Mouse (Mus musculus): ENCODE data around the gene Htr5a. TPM values are rescaled to one million over a fixed set of nuclear protein-coding genes. Genes with fewer than 3 reads are reported as not detected.

Gene Htr5a
- polyA plus RNA-seq, 1 experiment from 2014 or later, result 1.1 TPM

DNA sequence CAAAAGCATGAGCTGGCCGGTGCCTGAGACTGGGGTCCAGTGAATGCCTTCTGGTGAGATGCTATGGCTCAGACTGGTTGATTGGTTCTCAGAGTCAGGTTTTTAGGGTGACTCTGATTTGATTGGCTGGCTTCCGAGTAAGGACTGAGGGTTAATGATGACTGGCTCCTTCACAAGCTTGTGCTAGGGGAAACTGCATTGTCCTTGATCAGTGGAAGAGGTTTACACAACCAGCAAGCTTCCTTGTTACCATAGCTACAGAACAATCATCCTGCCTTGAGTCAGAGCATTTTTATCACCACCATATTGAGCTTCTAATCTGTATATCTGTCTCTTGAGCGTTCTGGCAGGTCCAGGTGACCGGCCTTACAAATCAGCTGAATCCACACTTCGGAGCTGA, 5.0 kb downstream of the Htr5a start:
- Histone ChIP-seq H3K4me1 (peaks cover 22% of the 10 kb centered on the region), H3K27ac (replicated peaks) (no peak overlapping the region), H3K27me3 (replicated peaks) (no peaks in the 10 kb centered on the region), H3K4me3 (replicated peaks) (no peak overlapping the region), H3K9ac (replicated peaks) (no peak overlapping the region), H3K4me2 (no peak overlapping the region), H3K36me3 (no peaks in the 10 kb centered on the region), H3K9me3 (replicated peaks) (no peaks in the 10 kb centered on the region)
- no peak for ATAC-seq (ENCODE audit: low FRiP score)
- WGBS, result 47% methylated on average over 5 of the region's 5 CpGs

DNA sequence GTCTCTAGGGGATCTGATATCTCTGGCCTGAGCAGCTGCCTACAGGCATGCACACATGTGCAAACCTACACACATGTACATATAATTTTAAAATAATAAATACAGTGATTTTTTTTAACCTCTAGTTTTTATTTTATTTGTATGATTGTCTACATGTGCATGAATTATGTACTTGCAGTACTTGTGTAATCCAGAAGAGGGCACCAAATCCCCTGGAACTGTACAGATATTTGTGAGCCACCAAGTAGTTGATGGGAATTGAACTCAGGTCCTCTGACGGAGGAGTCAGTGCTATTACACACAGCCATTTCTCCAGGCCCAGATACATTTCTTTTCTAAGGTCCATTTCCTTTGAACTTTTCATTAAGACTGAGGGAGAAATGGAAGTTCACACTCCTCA, 12.3 kb downstream of the Htr5a start:
- Histone ChIP-seq H3K9ac (replicated peaks) (no peak overlapping the region), H3K36me3 (no peaks in the 10 kb centered on the region), H3K4me1 (no peaks in the 10 kb centered on the region), H3K27me3 (replicated peaks) (no peaks in the 10 kb centered on the region), H3K4me2 (no peak overlapping the region), H3K9me3 (replicated peaks) (no peaks in the 10 kb centered on the region), H3K27ac (replicated peaks) (no peak overlapping the region), H3K4me3 (replicated peaks) (no peak overlapping the region)
- WGBS, result 53% methylated on average over 1 of the region's 1 CpGs
- ATAC-seq (ENCODE audit: low FRiP score), result no peak

DNA sequence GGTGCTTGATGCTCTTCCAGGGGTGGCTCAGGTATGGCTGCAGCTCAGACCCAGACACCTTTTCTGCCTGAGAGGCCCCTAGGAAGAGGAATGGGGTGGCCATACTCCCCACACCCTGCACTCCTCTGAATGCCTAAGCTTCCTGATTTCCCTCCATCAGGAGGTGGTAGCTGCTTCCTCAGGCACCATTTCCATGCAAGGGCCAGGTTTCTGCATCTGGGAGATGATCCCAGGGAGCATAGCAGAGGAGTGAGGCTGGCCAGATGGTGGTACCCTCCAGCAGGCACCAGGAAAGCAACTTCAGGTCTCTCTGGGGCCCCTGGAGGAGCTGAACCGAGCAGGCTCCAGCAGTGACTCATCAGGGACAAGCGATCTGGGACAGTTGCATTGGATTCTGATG, 13.8 kb downstream of the Htr5a start:
- no peak overlapping the region for H3K9ac ChIP-seq (replicated peaks)
- no peak overlapping the region for H3K4me2 ChIP-seq
- H3K27me3 ChIP-seq (replicated peaks), result no peaks in the 10 kb centered on the region
- no peaks in the 10 kb centered on the region for H3K9me3 ChIP-seq (replicated peaks)
- H3K4me1 ChIP-seq, result no peaks in the 10 kb centered on the region
- WGBS, result 78% methylated on average over 2 of the region's 2 CpGs
- no peaks in the 10 kb centered on the region for H3K36me3 ChIP-seq
- H3K4me3 ChIP-seq (replicated peaks), result no peak overlapping the region
- no peak for ATAC-seq (ENCODE audit: low FRiP score)
- H3K27ac ChIP-seq (replicated peaks), result no peak overlapping the region

DNA sequence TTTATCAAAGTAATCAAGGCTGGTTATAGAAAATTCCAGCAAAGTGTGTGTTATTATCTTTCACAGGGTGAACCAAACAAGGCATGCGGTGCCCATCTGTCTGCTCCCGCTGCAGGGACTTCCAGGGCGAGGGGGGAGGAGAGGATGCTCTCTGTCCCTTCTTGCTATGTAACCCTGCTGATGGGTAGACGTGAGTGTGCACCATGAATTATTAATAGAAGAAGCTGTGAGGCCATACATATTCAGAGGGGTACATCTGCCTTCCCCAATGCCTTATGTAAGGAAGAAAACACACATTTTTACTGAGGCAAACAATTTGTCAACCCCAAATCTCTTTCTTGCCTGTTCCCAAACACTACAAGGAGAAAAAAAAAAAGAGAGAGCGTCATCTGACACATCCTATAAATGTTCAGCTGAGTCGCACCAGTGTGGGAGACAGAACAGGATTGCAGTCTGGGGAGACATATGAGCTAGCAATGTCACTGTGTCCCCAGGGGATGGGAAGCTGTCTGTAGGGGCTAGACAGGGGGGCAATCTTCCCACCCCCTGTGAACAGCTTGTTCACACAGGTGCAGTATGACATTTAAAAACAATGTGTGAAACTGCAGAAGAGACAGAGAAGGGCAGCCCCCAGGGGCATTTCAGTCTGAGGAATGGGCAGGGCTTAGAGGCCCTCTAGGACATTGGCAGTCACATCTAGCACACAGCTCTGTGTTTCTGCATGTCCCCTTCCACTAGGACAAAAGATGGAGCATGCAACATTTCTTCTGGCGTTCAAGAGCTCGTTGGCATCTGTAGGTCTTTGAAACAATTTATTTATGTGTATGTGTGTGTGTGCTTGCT, 31.5 kb downstream of the Htr5a start:
- no peaks in the 10 kb centered on the region for H3K36me3 ChIP-seq
- H3K9ac ChIP-seq (replicated peaks), result no peak overlapping the region
- ATAC-seq (ENCODE audit: low FRiP score), result peak; percentile 88
- peaks cover 12% of the 10 kb centered on the region for H3K4me1 ChIP-seq
- H3K4me3 ChIP-seq (replicated peaks), result no peak overlapping the region
- no peaks in the 10 kb centered on the region for H3K9me3 ChIP-seq (replicated peaks)
- no peak overlapping the region for H3K4me2 ChIP-seq
- 21% methylated on average over 8 of the region's 8 CpGs for WGBS
- H3K27me3 ChIP-seq (replicated peaks), result no peaks in the 10 kb centered on the region
- peak overlapping the region; percentile 58 for H3K27ac ChIP-seq (replicated peaks)

DNA sequence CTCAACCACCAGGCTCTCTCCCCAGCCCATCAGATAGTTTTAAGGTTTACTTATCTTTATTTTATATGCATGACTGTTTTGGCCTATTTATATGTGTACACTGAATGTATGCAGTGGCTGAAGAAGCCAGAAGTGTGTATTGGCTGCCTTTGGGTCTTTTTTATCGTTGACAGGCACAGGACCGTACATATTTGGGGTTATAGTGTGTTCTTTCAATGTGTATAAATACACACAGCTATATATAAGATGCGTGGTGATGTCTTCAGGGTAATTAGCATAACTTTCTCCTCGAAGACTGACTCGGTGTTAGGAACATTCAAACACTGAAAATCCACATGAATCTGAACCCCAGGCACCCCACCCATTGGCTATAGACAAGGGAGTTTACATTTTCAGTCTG, 32.3 kb downstream of the Htr5a start:
- 81% methylated on average over 5 of the region's 5 CpGs for WGBS
- Histone ChIP-seq H3K4me1 (peaks cover 12% of the 10 kb centered on the region), H3K9ac (replicated peaks) (no peak overlapping the region), H3K4me3 (replicated peaks) (no peak overlapping the region), H3K27ac (replicated peaks) (peak overlapping the region; percentile 58; the same call in 1 of the 2 replicates), H3K4me2 (no peak overlapping the region), H3K9me3 (replicated peaks) (no peaks in the 10 kb centered on the region), H3K36me3 (no peaks in the 10 kb centered on the region), H3K27me3 (replicated peaks) (no peaks in the 10 kb centered on the region)
- ATAC-seq (ENCODE audit: low FRiP score), result no peak

DNA sequence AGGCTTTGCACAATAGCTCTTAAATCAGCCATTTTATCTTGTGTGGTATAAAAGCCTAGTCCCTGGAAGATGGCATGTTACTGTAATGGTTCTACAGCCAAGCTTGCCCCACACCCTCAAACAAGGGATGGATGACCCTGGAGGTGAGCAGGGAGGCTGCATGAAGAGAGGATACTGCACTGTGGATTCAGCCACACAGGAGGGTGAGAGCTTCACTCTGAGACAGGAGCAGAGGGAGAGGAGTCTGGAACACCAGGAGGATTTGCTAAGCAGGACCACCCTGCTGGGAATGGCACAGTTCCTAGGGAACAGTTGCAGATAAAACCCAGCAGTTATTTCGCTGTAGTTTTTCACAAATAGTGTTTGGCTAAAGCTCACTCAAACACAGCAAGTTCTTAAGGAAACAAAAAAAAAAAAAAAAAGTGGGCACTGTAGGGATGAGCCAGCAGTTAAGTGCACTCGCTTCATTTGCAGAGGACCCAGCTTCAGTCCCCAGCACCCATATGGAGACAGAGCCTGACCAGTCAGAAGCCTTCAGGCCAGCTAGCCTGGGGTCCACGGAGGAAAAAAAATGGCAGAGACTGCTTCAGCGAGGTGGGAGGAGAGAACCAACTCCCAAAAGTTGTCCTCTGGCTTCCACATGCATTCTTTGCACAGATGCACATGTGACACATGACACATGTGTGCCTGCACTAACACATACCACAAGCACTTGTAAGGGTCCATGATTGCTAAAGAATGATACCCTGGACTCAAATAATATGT, 33.6 kb downstream of the Htr5a start:
- no peaks in the 10 kb centered on the region for H3K9me3 ChIP-seq (replicated peaks)
- H3K4me1 ChIP-seq, result peaks cover 12% of the 10 kb centered on the region
- H3K36me3 ChIP-seq, result no peaks in the 10 kb centered on the region
- H3K4me2 ChIP-seq, result no peak overlapping the region
- H3K4me3 ChIP-seq (replicated peaks), result no peak overlapping the region
- no peak for ATAC-seq (ENCODE audit: low FRiP score)
- no peak overlapping the region for H3K27ac ChIP-seq (replicated peaks)
- no peak overlapping the region for H3K9ac ChIP-seq (replicated peaks)
- no peaks in the 10 kb centered on the region for H3K27me3 ChIP-seq (replicated peaks)
- 66% methylated on average over 4 of the region's 4 CpGs for WGBS

DNA sequence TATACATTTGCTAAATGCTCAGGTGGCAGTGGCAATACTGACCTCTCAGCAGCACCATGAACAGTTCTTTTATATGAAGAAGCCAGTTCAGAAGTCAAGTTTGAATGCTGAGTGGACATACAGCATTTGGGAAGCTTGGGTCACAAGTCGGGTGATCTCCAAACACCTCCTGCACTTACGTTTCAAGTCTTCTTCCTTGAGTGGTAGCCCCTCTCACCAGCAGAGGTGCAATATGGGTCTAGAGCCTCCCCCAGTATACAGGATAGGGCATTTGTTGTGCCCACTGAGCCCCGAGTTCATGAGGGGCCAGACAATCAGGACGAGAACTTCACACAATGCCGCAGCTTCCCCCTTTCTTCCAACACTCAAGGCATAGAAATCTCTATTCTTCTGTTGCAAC, 36.4 kb downstream of the Htr5a start:
- H3K4me3 ChIP-seq (replicated peaks), result no peak overlapping the region
- H3K27ac ChIP-seq (replicated peaks), result no peak overlapping the region
- no peak overlapping the region for H3K9ac ChIP-seq (replicated peaks)
- 88% methylated on average over 5 of the region's 5 CpGs for WGBS
- H3K4me2 ChIP-seq, result no peak overlapping the region
- no peaks in the 10 kb centered on the region for H3K36me3 ChIP-seq
- H3K27me3 ChIP-seq (replicated peaks), result no peaks in the 10 kb centered on the region
- peaks cover 7% of the 10 kb centered on the region for H3K4me1 ChIP-seq
- no peak for ATAC-seq (ENCODE audit: low FRiP score)
- no peaks in the 10 kb centered on the region for H3K9me3 ChIP-seq (replicated peaks)

DNA sequence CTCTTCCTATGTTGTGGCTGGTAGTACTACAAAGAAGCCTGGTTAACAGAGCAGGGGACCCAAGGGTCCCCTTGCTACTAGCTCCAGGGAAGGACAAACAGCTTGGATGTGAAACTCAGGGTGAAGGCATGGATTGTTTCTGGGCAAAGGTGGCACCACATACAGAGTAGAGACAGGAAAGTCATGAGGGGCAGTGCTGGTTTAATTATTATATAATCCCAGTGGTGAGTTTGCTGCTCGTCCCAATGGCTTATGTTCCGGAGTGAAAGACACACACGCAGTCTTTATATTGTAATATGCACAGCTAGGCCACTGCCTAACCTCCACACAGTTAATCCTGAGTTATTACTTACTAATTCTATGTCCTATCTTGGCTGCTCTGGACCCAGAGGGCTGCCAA, 37.8 kb downstream of the Htr5a start:
- WGBS, result 92% methylated on average over 3 of the region's 3 CpGs
- Histone ChIP-seq H3K4me1 (no peaks in the 10 kb centered on the region; the same call in 1 of the 2 replicates), H3K27ac (replicated peaks) (no peak overlapping the region), H3K4me3 (replicated peaks) (no peak overlapping the region), H3K27me3 (replicated peaks) (no peaks in the 10 kb centered on the region), H3K9me3 (replicated peaks) (no peaks in the 10 kb centered on the region), H3K4me2 (no peak overlapping the region), H3K9ac (replicated peaks) (no peak overlapping the region), H3K36me3 (no peaks in the 10 kb centered on the region)
- no peak for ATAC-seq (ENCODE audit: low FRiP score)

DNA sequence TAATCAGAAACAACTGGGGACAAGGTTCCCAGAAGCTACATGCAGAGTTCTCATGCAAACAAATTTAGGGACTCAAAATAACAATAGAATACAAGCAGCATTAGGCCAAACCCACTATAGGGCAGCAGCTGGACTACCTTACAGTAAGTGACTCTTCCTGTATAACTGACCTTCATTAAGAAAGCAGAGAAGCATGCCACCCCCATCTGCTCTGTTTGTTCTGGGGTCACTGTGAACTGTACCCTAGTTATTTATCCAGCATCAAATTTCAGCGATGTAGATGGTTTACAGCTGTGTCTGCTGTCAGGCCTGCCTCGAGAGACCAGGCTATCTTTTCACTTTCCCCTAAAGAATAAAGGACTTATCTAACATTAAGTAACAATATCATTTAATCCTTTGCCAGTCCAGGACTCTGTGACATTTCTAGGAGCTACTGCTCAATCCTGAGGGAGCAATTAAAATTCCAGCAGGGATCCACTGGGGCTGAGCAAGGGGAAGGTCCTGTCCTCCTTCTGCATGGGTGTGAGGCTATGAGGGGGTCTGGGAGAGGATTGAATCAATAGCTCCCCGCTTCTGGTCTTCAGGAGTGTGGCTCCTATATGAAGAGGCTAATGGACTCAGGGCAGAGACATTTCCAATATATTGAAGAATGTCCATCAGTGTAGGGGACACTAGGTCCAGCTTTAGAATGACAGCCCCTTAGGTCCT, 38.5 kb downstream of the Htr5a start:
- H3K4me1 ChIP-seq, result no peaks in the 10 kb centered on the region; the same call in 1 of the 2 replicates
- no peak for ATAC-seq (ENCODE audit: low FRiP score)
- H3K9ac ChIP-seq (replicated peaks), result no peak overlapping the region
- H3K36me3 ChIP-seq, result no peaks in the 10 kb centered on the region
- no peak overlapping the region for H3K27ac ChIP-seq (replicated peaks)
- H3K4me2 ChIP-seq, result no peak overlapping the region
- 66% methylated on average over 3 of the region's 3 CpGs for WGBS
- no peak overlapping the region for H3K4me3 ChIP-seq (replicated peaks)
- no peaks in the 10 kb centered on the region for H3K27me3 ChIP-seq (replicated peaks)
- no peaks in the 10 kb centered on the region for H3K9me3 ChIP-seq (replicated peaks)

DNA sequence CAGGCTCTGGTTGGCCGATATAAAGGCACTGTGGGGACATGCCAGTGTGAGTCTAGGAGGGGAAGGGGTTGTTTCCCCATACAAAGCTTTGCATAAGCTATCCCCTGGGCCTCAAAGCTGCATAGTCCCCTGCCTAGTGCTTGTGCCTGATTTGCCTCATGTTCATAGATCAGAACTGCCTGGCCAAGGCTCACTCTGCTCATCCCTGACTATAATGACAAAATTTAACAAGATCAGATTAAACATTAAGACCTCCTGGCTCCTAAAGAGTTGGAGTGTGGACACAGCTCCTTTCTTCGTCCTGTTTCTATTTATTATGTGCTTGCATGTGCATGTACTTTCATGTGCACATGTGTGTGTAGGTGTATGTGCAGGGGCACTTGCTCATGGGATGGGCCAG, 39.3 kb downstream of the Htr5a start:
- WGBS, result 89% methylated on average over 2 of the region's 2 CpGs
- Histone ChIP-seq H3K9ac (replicated peaks) (no peak overlapping the region), H3K27me3 (replicated peaks) (no peaks in the 10 kb centered on the region), H3K4me3 (replicated peaks) (no peak overlapping the region), H3K4me2 (no peak overlapping the region), H3K27ac (replicated peaks) (no peak overlapping the region), H3K36me3 (no peaks in the 10 kb centered on the region), H3K4me1 (no peaks in the 10 kb centered on the region), H3K9me3 (replicated peaks) (no peaks in the 10 kb centered on the region)
- ATAC-seq (ENCODE audit: low FRiP score), result no peak

DNA sequence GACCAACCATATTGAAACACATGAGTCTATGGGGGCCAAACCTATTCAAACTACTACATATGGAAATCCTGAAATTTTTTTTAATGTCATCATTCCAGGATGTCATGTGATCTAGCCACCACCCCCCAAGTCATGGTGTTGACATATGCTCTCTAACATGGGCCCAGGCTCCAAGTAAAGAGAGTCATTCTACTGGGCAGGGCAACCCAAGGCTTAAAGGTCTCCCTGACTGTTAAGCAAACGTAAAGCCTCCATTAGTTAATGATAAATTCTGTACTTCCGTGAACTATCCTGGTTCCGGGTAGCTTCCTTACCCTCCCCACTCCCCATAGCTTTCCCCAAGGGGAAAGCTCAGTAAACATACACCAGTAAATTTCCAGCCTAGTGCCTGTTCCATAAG, 46.1 kb downstream of the Htr5a start:
- H3K27ac ChIP-seq (replicated peaks), result no peak overlapping the region
- WGBS, result 86% methylated on average over 3 of the region's 3 CpGs
- H3K4me2 ChIP-seq, result no peak overlapping the region
- H3K9me3 ChIP-seq (replicated peaks), result no peaks in the 10 kb centered on the region
- H3K36me3 ChIP-seq, result no peaks in the 10 kb centered on the region
- no peaks in the 10 kb centered on the region for H3K4me1 ChIP-seq
- no peak overlapping the region for H3K9ac ChIP-seq (replicated peaks)
- H3K4me3 ChIP-seq (replicated peaks), result no peak overlapping the region
- ATAC-seq (ENCODE audit: low FRiP score), result no peak
- H3K27me3 ChIP-seq (replicated peaks), result no peaks in the 10 kb centered on the region

Data from neural tube, embryonic 15.5 days (tissue).